Mouse (Mus musculus) hindbrain, embryonic 14.5 days (tissue): ENCODE results near the gene Pdk3. TPM values are rescaled to one million over a fixed set of nuclear protein-coding genes. Genes with fewer than 3 reads are reported as not detected.

Experiments
- ATAC-seq: fragments of 200-750 bp; cut with Nextera tagmentation; 2 replicates; pipeline ENCODE4 v1.8.0; 2017; ENCODE audit warnings: moderate number of reproducible peaks, mild to moderate bottlenecking, moderate TSS enrichment, moderate library complexity; ENCODE audit not compliant: low FRiP score
- DNase-seq: peaks from one replicate; pipeline ENCODE4 v3.0.0-alpha.2; 2015; ENCODE audit warnings: low spot score
- H3K27ac ChIP-seq: fragments of 300-500 bp; sonication (generic); 2 replicates; pipeline ENCODE4 v1.5.1; 2014; ENCODE audit warnings: mild to moderate bottlenecking, moderate library complexity
- H3K27me3 ChIP-seq: fragments of 300-500 bp; sonication (generic); 2 replicates; pipeline ENCODE4 v1.6.1; 2014; ENCODE audit warnings: mild to moderate bottlenecking, low read length, mixed read lengths; ENCODE audit not compliant: control insufficient read depth, insufficient read depth
- H3K36me3 ChIP-seq: fragments of 300-500 bp; sonication (generic); replicated peaks from 2 replicates; pipeline ENCODE4 v1.6.1; 2014; ENCODE audit not compliant: control insufficient read depth, insufficient read depth
- H3K4me1 ChIP-seq: fragments of 300-500 bp; sonication (generic); replicated peaks from 2 replicates; pipeline ENCODE4 v1.6.1; 2014; ENCODE audit warnings: antibody characterized with exemption, low read length, mixed read lengths; ENCODE audit not compliant: control insufficient read depth, insufficient read depth
- H3K4me2 ChIP-seq: fragments of 300-500 bp; sonication (generic); replicated peaks from 2 replicates; pipeline ENCODE4 v1.6.1; 2014; ENCODE audit warnings: mild to moderate bottlenecking, moderate library complexity
- H3K4me3 ChIP-seq: fragments of 300-500 bp; sonication (generic); replicated peaks from 2 replicates; pipeline ENCODE4 v1.5.1; 2014; ENCODE audit warnings: mild to moderate bottlenecking, low read length
- H3K9ac ChIP-seq: fragments of 300-500 bp; sonication (generic); 2 replicates; pipeline ENCODE4 v1.6.1; 2014
- H3K9me3 ChIP-seq: fragments of 300-500 bp; sonication (generic); 2 replicates; pipeline ENCODE4 v1.6.1; 2016; ENCODE audit warnings: low read length; ENCODE audit not compliant: control insufficient read depth
- WGBS: fragments of 180-500 bp; shearing (Covaris S2); extraction: QIAGEN DNeasy Blood & Tissue Kit; methylation state at CpG from one replicate; pipeline ENCODE4 v1.1.7; 2014; 5-methylcytosine and 5-hydroxymethylcytosine counted together
- polyA plus RNA-seq: library from polyadenylated mRNA; unstranded; fragments of >200 nt; fragmentation: Nextera tagmentation; extraction: Ambion mirVana; gene quantifications from 2 replicates; pipeline ENCODE4 v1.2.1, GENCODE M21; 2014

Gene Pdk3
- polyA plus RNA-seq, 1 experiment from 2014 or later: 25.6 TPM

- Histone ChIP-seq H3K9ac (no peak overlapping the region), H3K4me3 (no peak overlapping the region), H3K9me3 (no peaks in the 10 kb centered on the region), H3K27ac (no peak overlapping the region), H3K27me3 (no peaks in the 10 kb centered on the region), H3K36me3 (no peaks in the 10 kb centered on the region), H3K4me1 (no peaks in the 10 kb centered on the region), H3K4me2 (no peak overlapping the region)
- ATAC-seq: no peak
- DNase-seq: no peak
Measured at GRCm38 (mm10) chrX:93793168-93793567, 38.8 kb downstream of the Pdk3 start.

- H3K4me3 ChIP-seq: no peak overlapping the region
- no peak overlapping the region for H3K4me2 ChIP-seq
- ATAC-seq (no peak), DNase-seq (no peak)
- no peaks in the 10 kb centered on the region for H3K36me3 ChIP-seq
- no peaks in the 10 kb centered on the region for H3K9me3 ChIP-seq
- no peaks in the 10 kb centered on the region for H3K4me1 ChIP-seq
- H3K27me3 ChIP-seq: no peaks in the 10 kb centered on the region
- 86% methylated on average over 1 of the region's 1 CpGs for WGBS
- no peak overlapping the region for H3K27ac ChIP-seq
- no peak overlapping the region for H3K9ac ChIP-seq
Measured at GRCm38 (mm10) chrX:93789562-93789961, 42.4 kb downstream of the Pdk3 start.

- 74% methylated on average over 3 of the region's 3 CpGs for WGBS
- H3K4me2 ChIP-seq: no peak overlapping the region
- no peak overlapping the region for H3K4me3 ChIP-seq
Measured at GRCm38 (mm10) chrX:93760770-93761169, 71.2 kb downstream of the Pdk3 start.

GRCm38 (mm10) chrX:93756867-93757455, 75.0 kb downstream of the Pdk3 start:
- H3K4me1 ChIP-seq: no peaks in the 10 kb centered on the region; the same call in 1 of the 2 replicates
- H3K9ac ChIP-seq: no peak overlapping the region
- H3K4me3 ChIP-seq: no peak overlapping the region
- no peaks in the 10 kb centered on the region for H3K36me3 ChIP-seq
- DNase-seq: peak; percentile 33
- no peaks in the 10 kb centered on the region for H3K27me3 ChIP-seq
- no peak overlapping the region for H3K27ac ChIP-seq
- no peaks in the 10 kb centered on the region for H3K9me3 ChIP-seq
- ATAC-seq: 0 out of 2 replicates have a peak, but pooled peaks have one; percentile 51
- H3K4me2 ChIP-seq: no peak overlapping the region
- 54% methylated on average over 7 of the region's 7 CpGs for WGBS

More at GRCm38 (mm10) chrX:93760770-93761169, 71.2 kb downstream of the Pdk3 start:
- Histone ChIP-seq H3K9ac (no peak overlapping the region), H3K27me3 (no peaks in the 10 kb centered on the region), H3K9me3 (no peaks in the 10 kb centered on the region), H3K4me1 (no peaks in the 10 kb centered on the region; the same call in 1 of the 2 replicates), H3K27ac (no peak overlapping the region), H3K36me3 (no peaks in the 10 kb centered on the region)
- DNase-seq (no peak), ATAC-seq (no peak)

- Histone ChIP-seq H3K9me3 (no peaks in the 10 kb centered on the region), H3K27me3 (no peaks in the 10 kb centered on the region), H3K36me3 (no peaks in the 10 kb centered on the region), H3K27ac (no peak overlapping the region), H3K4me1 (no peaks in the 10 kb centered on the region; the same call in 1 of the 2 replicates), H3K4me3 (no peak overlapping the region), H3K4me2 (no peak overlapping the region), H3K9ac (no peak overlapping the region)
- no peak for DNase-seq
- 51% methylated on average over 11 of the region's 11 CpGs for WGBS
- ATAC-seq: peak; percentile 57; the same call in 1 of the 2 replicates
Measured at GRCm38 (mm10) chrX:93755210-93755842, 76.7 kb downstream of the Pdk3 start.

- Histone ChIP-seq H3K9ac (no peak overlapping the region), H3K4me3 (no peak overlapping the region), H3K4me2 (no peak overlapping the region), H3K4me1 (no peaks in the 10 kb centered on the region), H3K27me3 (no peaks in the 10 kb centered on the region), H3K36me3 (peaks cover 4% of the 10 kb centered on the region), H3K9me3 (no peaks in the 10 kb centered on the region), H3K27ac (no peak overlapping the region)
- 98% methylated on average over 6 of the region's 6 CpGs for WGBS
- ATAC-seq: no peak
- no peak for DNase-seq
Measured at GRCm38 (mm10) chrX:93750566-93750965, 81.4 kb downstream of the Pdk3 start.

- H3K4me1 ChIP-seq: no peaks in the 10 kb centered on the region
- H3K36me3 ChIP-seq: peaks cover 4% of the 10 kb centered on the region
- H3K27ac ChIP-seq: no peak overlapping the region
- no peaks in the 10 kb centered on the region for H3K9me3 ChIP-seq
- no peak overlapping the region for H3K9ac ChIP-seq
- H3K4me2 ChIP-seq: no peak overlapping the region
- H3K27me3 ChIP-seq: no peaks in the 10 kb centered on the region
- DNase-seq (no peak), ATAC-seq (no peak)
- H3K4me3 ChIP-seq: no peak overlapping the region
- WGBS: 100% methylated on average over 1 of the region's 1 CpGs
Measured at GRCm38 (mm10) chrX:93749165-93749564, 82.8 kb downstream of the Pdk3 start.

GRCm38 (mm10) chrX:93732975-93733748, 98.8 kb downstream of the Pdk3 start:
- Histone ChIP-seq H3K27me3 (no peaks in the 10 kb centered on the region), H3K9ac (no peak overlapping the region), H3K4me3 (no peak overlapping the region), H3K4me1 (no peaks in the 10 kb centered on the region), H3K27ac (no peak overlapping the region), H3K36me3 (0 out of 2 replicates have a peak, but pooled peaks cover 9% of the 10 kb centered on the region), H3K9me3 (no peaks in the 10 kb centered on the region), H3K4me2 (no peak overlapping the region)
- ATAC-seq (no peak), DNase-seq (no peak)
- 66% methylated on average over 6 of the region's 6 CpGs for whole genome bisulfite sequencing

GRCm38 (mm10) chrX:93732407-93732806, 99.6 kb downstream of the Pdk3 start:
- Histone ChIP-seq H3K27me3 (no peaks in the 10 kb centered on the region), H3K27ac (no peak overlapping the region), H3K4me1 (no peaks in the 10 kb centered on the region), H3K36me3 (0 out of 2 replicates have a peak, but pooled peaks cover 9% of the 10 kb centered on the region), H3K4me3 (no peak overlapping the region), H3K9me3 (no peaks in the 10 kb centered on the region), H3K9ac (no peak overlapping the region), H3K4me2 (no peak overlapping the region)
- DNase-seq (no peak), ATAC-seq (no peak)
